Mouse (Mus musculus) hindbrain, embryonic 16.5 days (tissue): ENCODE measurements around the gene BC048671. TPM values are rescaled to one million over a fixed set of nuclear protein-coding genes. Genes with fewer than 3 reads are reported as not detected.

Experiments used
- ATAC-seq: fragments of 200-750 bp; cut with Nextera tagmentation; 2 replicates; pipeline ENCODE4 v1.8.0; 2017; ENCODE audit warnings: moderate TSS enrichment, moderate library complexity
- H3K27ac ChIP-seq: fragments of 300-500 bp; sonication (generic); 2 replicates; pipeline ENCODE4 v1.5.1; 2014; ENCODE audit warnings: low read depth, mild to moderate bottlenecking, control low read depth, low read length, moderate library complexity
- H3K27me3 ChIP-seq: fragments of 300-500 bp; sonication (generic); replicated peaks from 2 replicates; pipeline ENCODE4 v1.6.1; 2014; ENCODE audit warnings: low read length; ENCODE audit not compliant: control insufficient read depth, insufficient read depth
- H3K36me3 ChIP-seq: fragments of 300-500 bp; sonication (generic); 2 replicates; pipeline ENCODE4 v1.6.1; 2014; ENCODE audit warnings: mild to moderate bottlenecking, low read length, moderate library complexity, mixed read lengths; ENCODE audit not compliant: control insufficient read depth, insufficient read depth
- H3K4me1 ChIP-seq: fragments of 300-500 bp; sonication (generic); 2 replicates; pipeline ENCODE4 v1.6.1; 2014; ENCODE audit warnings: low read depth, low read length; ENCODE audit not compliant: control insufficient read depth, insufficient read depth
- H3K4me2 ChIP-seq: fragments of 300-500 bp; sonication (generic); 2 replicates; pipeline ENCODE4 v1.6.1; 2014; ENCODE audit warnings: mild to moderate bottlenecking, low read length, control low read depth, moderate library complexity
- H3K4me3 ChIP-seq: fragments of 300-500 bp; sonication (generic); 2 replicates; pipeline ENCODE4 v1.5.1; 2014; ENCODE audit warnings: mild to moderate bottlenecking, low read length, control low read depth, moderate library complexity
- H3K9ac ChIP-seq: fragments of 300-500 bp; sonication (generic); 2 replicates; pipeline ENCODE4 v1.6.1; 2014; ENCODE audit warnings: low read depth, mild to moderate bottlenecking, control low read depth, low read length, moderate library complexity
- H3K9me3 ChIP-seq: fragments of 300-500 bp; sonication (generic); 2 replicates; pipeline ENCODE4 v1.6.1; 2014; ENCODE audit warnings: mild to moderate bottlenecking, low read length, moderate library complexity; ENCODE audit not compliant: control insufficient read depth
- WGBS: fragments of 180-500 bp; shearing (Covaris S2); extraction: QIAGEN DNeasy Blood & Tissue Kit; methylation state at CpG from one replicate; pipeline ENCODE4 v1.1.7; 2014; 5-methylcytosine and 5-hydroxymethylcytosine counted together
- polyA plus RNA-seq: library from polyadenylated mRNA; unstranded; fragments of >200 nt; fragmentation: Nextera tagmentation; extraction: Ambion mirVana; gene quantifications from 2 replicates; pipeline ENCODE4 v1.2.1, GENCODE M21; 2015

Gene BC048671
- polyA plus RNA-seq, 1 experiment from 2014 or later = not detected

DNA sequence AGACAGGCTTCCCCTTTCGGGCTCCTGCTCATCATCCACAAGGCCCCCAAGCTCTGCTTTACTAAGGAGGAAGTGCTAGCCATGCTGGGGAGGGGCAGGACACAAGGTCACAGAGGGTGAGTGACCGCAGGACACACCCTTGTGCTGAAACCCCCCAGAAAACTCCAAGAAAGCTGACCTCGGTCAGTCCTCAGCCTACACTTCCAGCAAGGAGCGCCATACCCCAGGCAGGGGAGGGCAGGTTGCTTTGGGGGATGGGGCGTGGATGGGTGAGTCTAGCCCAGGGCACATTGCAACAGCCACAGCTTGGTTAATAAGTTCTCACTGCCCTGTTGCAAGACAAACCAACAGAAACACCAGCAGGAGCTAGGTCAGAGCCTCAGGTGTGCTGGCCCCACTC is 19.4 kb downstream of the BC048671 start:
- no peak for ATAC-seq
- Histone ChIP-seq H3K9ac (no peak overlapping the region), H3K4me2 (no peak overlapping the region), H3K4me3 (no peak overlapping the region), H3K27me3 (peaks cover 2% of the 10 kb centered on the region), H3K36me3 (no peaks in the 10 kb centered on the region), H3K9me3 (no peaks in the 10 kb centered on the region), H3K27ac (no peak overlapping the region), H3K4me1 (peaks cover 6% of the 10 kb centered on the region)
- WGBS = 82% methylated on average over 5 of the region's 5 CpGs

DNA sequence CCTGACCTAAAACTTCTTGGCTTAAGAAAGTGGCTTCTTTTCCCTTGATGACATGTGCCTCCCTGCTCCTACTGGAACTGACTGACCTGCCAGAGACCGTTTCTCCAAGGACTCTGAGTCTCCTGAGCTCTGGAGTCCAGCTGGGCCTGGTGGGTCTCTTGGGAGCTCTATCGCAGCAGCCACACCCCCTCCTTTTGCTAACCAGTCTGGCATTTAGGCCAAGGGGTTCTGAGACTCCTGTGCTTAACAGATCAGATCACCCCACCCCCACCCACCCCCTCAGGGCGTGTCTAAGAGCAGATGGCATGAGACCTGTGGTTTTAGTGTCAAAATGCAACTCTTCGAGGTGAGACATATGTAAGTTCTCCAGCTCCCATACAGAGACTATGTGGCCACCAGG is 20.8 kb downstream of the BC048671 start:
- no peak overlapping the region for H3K4me3 ChIP-seq
- peaks cover 6% of the 10 kb centered on the region for H3K4me1 ChIP-seq
- H3K27me3 ChIP-seq = peaks cover 2% of the 10 kb centered on the region
- ATAC-seq = no peak
- no peak overlapping the region for H3K9ac ChIP-seq
- no peak overlapping the region for H3K27ac ChIP-seq
- H3K4me2 ChIP-seq = no peak overlapping the region
- H3K9me3 ChIP-seq = no peaks in the 10 kb centered on the region
- 57% methylated on average over 4 of the region's 4 CpGs for WGBS
- H3K36me3 ChIP-seq = no peaks in the 10 kb centered on the region

DNA sequence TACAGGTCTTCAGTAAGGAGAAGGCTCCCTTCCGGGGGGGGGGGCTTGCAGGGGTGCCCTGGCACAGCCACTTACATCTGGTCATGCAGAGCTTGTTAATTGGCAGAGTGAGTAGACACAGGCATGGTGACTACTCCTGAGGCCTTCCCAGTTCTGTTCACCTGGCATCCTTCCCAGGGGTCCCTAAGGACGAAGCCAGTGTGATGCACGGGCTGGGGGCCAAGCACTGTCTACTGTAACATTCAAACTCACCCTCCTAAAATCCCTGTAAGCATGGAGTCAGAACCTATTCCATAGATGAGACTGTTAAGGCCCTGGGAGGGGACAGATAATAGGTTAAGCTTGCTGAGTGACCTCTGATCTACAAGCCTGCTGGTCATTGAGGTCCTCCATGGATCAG is 23.0 kb downstream of the BC048671 start:
- no peak overlapping the region for H3K4me2 ChIP-seq
- H3K27ac ChIP-seq = no peak overlapping the region
- peaks cover 2% of the 10 kb centered on the region for H3K27me3 ChIP-seq
- no peaks in the 10 kb centered on the region for H3K36me3 ChIP-seq
- no peak overlapping the region for H3K9ac ChIP-seq
- H3K4me1 ChIP-seq = peaks cover 6% of the 10 kb centered on the region
- no peak overlapping the region for H3K4me3 ChIP-seq
- WGBS = 73% methylated on average over 3 of the region's 3 CpGs
- H3K9me3 ChIP-seq = no peaks in the 10 kb centered on the region
- 0 out of 2 replicates have a peak, but pooled peaks have one; percentile 34 for ATAC-seq

DNA sequence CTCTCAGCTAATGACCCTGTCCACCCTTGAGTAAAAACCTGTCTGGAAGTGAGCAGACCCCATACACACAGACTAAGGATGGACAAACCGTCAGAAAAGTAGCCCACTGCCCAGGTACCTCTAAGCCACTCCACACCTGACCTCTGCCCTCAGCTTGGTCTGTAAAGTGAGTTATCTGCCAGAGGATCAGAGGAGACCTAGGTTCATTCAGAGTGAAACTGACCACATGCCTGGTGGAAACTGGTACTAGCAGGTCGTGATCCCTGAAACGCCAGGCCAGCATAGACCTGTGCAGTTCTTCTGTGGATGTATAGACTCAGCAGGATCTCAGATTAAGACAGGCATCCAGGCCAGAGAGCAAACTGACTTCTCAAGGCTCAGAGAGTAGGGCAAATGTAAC is 23.4 kb downstream of the BC048671 start:
- Histone ChIP-seq H3K4me1 (peaks cover 6% of the 10 kb centered on the region), H3K9ac (no peak overlapping the region), H3K9me3 (no peaks in the 10 kb centered on the region), H3K4me2 (no peak overlapping the region), H3K4me3 (no peak overlapping the region), H3K36me3 (no peaks in the 10 kb centered on the region), H3K27me3 (peaks cover 2% of the 10 kb centered on the region), H3K27ac (no peak overlapping the region)
- WGBS = 67% methylated on average over 3 of the region's 3 CpGs
- ATAC-seq = 0 out of 2 replicates have a peak, but pooled peaks have one; percentile 9

DNA sequence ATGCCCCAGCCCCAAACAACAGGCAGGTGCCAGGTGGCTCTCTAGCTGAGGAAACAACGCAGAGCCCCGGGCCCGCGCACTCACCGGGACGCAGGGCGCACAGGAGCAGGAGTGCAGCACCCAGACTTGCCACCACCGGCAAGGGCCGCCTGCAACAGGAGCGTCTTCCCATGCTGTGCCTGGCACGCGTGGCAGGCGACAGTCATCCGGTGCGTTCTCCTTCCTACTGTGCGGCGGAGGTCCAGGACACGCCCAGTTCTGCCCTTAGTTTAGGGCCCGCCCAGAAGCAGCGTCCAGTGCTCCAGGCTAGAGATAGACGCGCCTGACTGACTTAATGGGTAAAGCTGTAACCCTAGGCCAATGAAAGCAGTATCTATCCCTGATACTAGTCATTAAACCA is 24.0 kb downstream of the BC048671 start, which contains the start of gene Chst13:
Chst13 (minus strand) TSS at position 195 of the 400 bp plus-strand sequence.
- Histone ChIP-seq H3K36me3 (no peaks in the 10 kb centered on the region), H3K9me3 (no peaks in the 10 kb centered on the region), H3K4me1 (peaks cover 6% of the 10 kb centered on the region), H3K9ac (no peak within 1 kb of the TSS), H3K4me3 (peak within 1 kb of the TSS; percentile 12; the same call in 1 of the 2 replicates), H3K27ac (no peak within 1 kb of the TSS), H3K27me3 (peaks cover 2% of the 10 kb centered on the region), H3K4me2 (peak within 1 kb of the TSS; percentile 52)
- peak; percentile 25; the same call in 1 of the 2 replicates for ATAC-seq
- WGBS = 11% methylated on average over 22 of the region's 22 CpGs

DNA sequence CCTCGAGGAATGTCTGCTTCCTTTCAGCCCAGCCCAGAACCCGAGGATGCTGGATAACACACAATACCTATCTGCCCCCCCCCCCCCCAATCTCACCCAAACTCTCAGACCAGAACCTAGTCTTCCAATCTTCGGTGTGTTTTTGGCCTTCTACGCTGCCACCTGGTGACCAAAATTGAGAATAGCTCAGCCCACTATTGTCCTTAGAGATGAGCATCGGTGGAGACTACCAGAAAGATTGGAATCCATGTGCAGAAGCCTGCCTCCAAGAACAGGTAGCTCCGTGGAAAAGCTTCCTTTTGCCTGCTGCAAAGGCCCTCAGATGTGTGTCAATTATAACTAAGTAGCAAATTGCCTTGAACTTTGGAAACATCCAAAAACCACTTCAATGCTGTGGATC is 26.7 kb downstream of the BC048671 start:
- Histone ChIP-seq H3K4me1 (peaks cover 6% of the 10 kb centered on the region), H3K9me3 (no peaks in the 10 kb centered on the region), H3K4me3 (no peak overlapping the region), H3K36me3 (no peaks in the 10 kb centered on the region), H3K4me2 (no peak overlapping the region), H3K27ac (no peak overlapping the region), H3K27me3 (peaks cover 2% of the 10 kb centered on the region), H3K9ac (no peak overlapping the region)
- no peak for ATAC-seq
- WGBS = 17% methylated on average over 6 of the region's 6 CpGs

DNA sequence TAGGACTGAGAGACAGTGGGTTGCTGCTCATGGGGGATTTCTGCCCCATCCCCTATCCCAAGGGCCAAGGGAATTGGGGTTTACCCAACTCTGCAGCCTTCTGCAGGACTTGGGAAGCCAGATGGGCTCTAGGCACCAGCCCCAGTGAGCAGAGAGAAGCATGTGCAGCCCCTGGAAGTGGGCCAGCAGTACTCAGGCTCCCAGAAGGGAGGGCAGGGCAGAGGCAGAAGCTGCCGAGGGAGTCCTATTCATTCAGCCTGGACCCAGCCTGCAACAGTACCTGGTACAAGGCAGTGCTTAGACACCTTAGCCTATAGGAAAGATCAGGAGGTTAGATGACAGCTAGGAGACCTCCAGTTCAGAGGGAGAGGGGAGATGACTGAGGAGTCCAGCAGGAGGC is 28.9 kb downstream of the BC048671 start:
- Histone ChIP-seq H3K9me3 (no peaks in the 10 kb centered on the region), H3K27me3 (peaks cover 2% of the 10 kb centered on the region), H3K27ac (no peak overlapping the region), H3K9ac (no peak overlapping the region), H3K4me3 (no peak overlapping the region), H3K36me3 (no peaks in the 10 kb centered on the region), H3K4me1 (peaks cover 3% of the 10 kb centered on the region), H3K4me2 (no peak overlapping the region)
- ATAC-seq = peak; percentile 84
- WGBS = 19% methylated on average over 1 of the region's 1 CpGs

DNA sequence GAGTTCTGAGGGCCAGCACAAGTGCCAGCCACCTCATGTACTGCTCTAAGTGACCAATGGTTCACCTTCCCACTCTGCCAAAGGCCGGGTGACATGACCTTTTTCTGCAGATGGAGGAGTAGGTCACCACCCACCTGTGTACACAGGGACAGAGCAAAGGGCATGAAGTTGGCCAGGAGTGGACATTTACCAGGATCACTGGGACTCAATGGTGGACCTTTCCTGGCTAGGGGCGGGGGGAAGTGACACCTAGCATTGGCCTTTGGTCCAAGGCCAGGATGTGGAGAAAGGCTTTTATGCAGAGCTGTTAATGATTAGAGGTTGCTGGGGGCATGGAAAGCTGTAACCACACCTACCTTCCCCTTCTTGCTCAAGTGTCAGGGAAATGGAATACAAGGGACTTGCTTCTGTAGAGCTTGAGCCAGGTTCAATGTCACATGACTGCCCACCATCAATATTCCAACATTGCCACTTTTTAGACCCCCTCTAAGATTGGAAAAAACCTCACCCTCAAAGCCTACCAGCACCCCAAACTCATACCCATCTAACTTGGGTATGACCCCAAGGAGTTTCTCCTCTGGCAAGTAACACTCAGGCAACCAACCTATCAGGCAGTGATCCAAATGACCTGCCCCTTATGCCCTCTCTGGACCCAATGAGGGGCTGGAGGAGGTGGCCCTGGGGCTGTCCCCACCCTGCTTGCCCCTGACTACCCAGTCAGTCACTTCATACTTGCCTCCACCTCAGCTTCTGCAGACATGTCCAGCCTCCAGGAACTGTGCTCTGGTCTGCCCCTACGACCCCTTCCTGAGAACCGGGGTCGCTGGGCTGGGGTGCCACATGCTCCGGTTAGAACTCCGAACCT is 31.8 kb downstream of the BC048671 start, which contains the start of gene Uroc1:
Uroc1 (plus strand) TSS at position 724 of the 865 bp plus-strand sequence.
- no peaks in the 10 kb centered on the region for H3K4me1 ChIP-seq
- no peak within 1 kb of the TSS for H3K4me2 ChIP-seq
- no peak within 1 kb of the TSS for H3K27ac ChIP-seq
- no peaks in the 10 kb centered on the region for H3K36me3 ChIP-seq
- H3K4me3 ChIP-seq = no peak within 1 kb of the TSS
- H3K9me3 ChIP-seq = no peaks in the 10 kb centered on the region
- no peaks in the 10 kb centered on the region for H3K27me3 ChIP-seq
- WGBS = 93% methylated on average over 7 of the region's 7 CpGs
- no peak within 1 kb of the TSS for H3K9ac ChIP-seq
- ATAC-seq = no peak

DNA sequence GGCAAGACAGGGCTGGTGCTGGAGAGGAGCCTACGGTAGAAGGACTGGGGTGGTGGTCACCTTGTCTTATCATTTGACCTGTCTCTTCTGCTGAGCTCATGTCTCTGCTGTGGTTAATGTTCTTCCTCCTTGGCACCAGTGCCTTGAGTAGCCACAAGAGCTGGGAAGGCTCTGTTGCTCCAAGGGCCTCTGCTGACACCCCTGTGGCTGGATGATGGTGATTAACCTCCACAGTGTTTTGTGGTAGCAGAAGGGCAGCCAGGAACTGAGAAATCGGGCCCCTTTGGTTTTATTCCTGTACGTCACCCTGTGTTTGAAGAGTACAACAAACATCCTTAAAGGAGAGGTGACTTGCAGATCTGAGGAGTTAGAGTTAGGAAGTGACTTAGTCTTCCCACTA is 33.2 kb downstream of the BC048671 start:
- ATAC-seq = no peak
- WGBS = 86% methylated on average over 3 of the region's 3 CpGs
- H3K27me3 ChIP-seq = no peaks in the 10 kb centered on the region

More for the DNA sequence above, 33.2 kb downstream of the BC048671 start:
- Histone ChIP-seq H3K4me2 (no peak overlapping the region), H3K27ac (no peak overlapping the region), H3K9ac (no peak overlapping the region), H3K36me3 (no peaks in the 10 kb centered on the region), H3K4me1 (no peaks in the 10 kb centered on the region), H3K9me3 (no peaks in the 10 kb centered on the region), H3K4me3 (no peak overlapping the region)
